Mouse (Mus musculus): ENCODE results near the gene Spag17.

- TF ChIP-seq POLR2A (IDR thresholded peaks at IDR 0.05; ENCODE audit: borderline replicate concordance, extremely low read depth, insufficient read depth, insufficient read length, poor library complexity, severe bottlenecking) (no peak), CTCF (IDR thresholded peaks at IDR 0.05; ENCODE audit: borderline replicate concordance, extremely low read depth, insufficient read depth, insufficient read length) (no peak)
Observed at GRCm38 (mm10) chr3:99850926-99851325, 34.3 kb upstream of the Spag17 start.

Data from brain, embryonic 14.5 days (tissue).